Mouse (Mus musculus) intestine, embryonic 16.5 days (tissue): ENCODE data around the gene Cdc42se1. TPM values are rescaled to one million over a fixed set of nuclear protein-coding genes. Genes with fewer than 3 reads are reported as not detected.

Experiments
- ATAC-seq: fragments of 200-750 bp; cut with Nextera tagmentation; 2 replicates; pipeline ENCODE4 v1.8.0; 2017; ENCODE audit warnings: moderate TSS enrichment, moderate library complexity
- H3K27ac ChIP-seq: fragments of 300-500 bp; sonication (generic); 2 replicates; pipeline ENCODE4 v1.5.1; 2014; ENCODE audit warnings: mild to moderate bottlenecking, low read length
- H3K27me3 ChIP-seq: fragments of 300-500 bp; sonication (generic); replicated peaks from 2 replicates; pipeline ENCODE4 v1.6.1; 2014; ENCODE audit warnings: low read length, control low read depth, mixed read lengths; ENCODE audit not compliant: control insufficient read depth, insufficient read depth
- H3K36me3 ChIP-seq: fragments of 300-500 bp; sonication (generic); 2 replicates; pipeline ENCODE4 v1.6.1; 2014; ENCODE audit warnings: low read length, control low read depth; ENCODE audit not compliant: control insufficient read depth, insufficient read depth
- H3K4me1 ChIP-seq: fragments of 300-500 bp; sonication (generic); 2 replicates; pipeline ENCODE4 v1.6.1; 2014; ENCODE audit warnings: low read length, control low read depth, mixed read lengths; ENCODE audit not compliant: control insufficient read depth, insufficient read depth
- H3K4me2 ChIP-seq: fragments of 300-500 bp; sonication (generic); 2 replicates; pipeline ENCODE4 v1.6.1; 2014; ENCODE audit warnings: low read depth, low read length, control low read depth
- H3K4me3 ChIP-seq: fragments of 300-500 bp; sonication (generic); 2 replicates; pipeline ENCODE4 v1.5.1; 2014; ENCODE audit warnings: mild to moderate bottlenecking, low read length
- H3K9ac ChIP-seq: fragments of 300-500 bp; sonication (generic); 2 replicates; pipeline ENCODE4 v1.6.1; 2014; ENCODE audit warnings: low read depth, low read length
- H3K9me3 ChIP-seq: fragments of 300-500 bp; sonication (generic); 2 replicates; pipeline ENCODE4 v1.6.1; 2016; ENCODE audit warnings: low read length, control low read depth; ENCODE audit not compliant: control insufficient read depth
- WGBS: fragments of 180-500 bp; shearing (Covaris S2); extraction: QIAGEN DNeasy Blood & Tissue Kit; methylation state at CpG from one replicate; pipeline ENCODE4 v1.1.7; 2014; 5-methylcytosine and 5-hydroxymethylcytosine counted together
- polyA plus RNA-seq: library from polyadenylated mRNA; unstranded; fragments of >200 nt; fragmentation: Nextera tagmentation; extraction: Ambion mirVana; gene quantifications from 2 replicates; pipeline ENCODE4 v1.2.1, GENCODE M21; 2015

The Cdc42se1 gene
- polyA plus RNA-seq, 1 experiment from 2014 or later = 73.8 TPM

DNA sequence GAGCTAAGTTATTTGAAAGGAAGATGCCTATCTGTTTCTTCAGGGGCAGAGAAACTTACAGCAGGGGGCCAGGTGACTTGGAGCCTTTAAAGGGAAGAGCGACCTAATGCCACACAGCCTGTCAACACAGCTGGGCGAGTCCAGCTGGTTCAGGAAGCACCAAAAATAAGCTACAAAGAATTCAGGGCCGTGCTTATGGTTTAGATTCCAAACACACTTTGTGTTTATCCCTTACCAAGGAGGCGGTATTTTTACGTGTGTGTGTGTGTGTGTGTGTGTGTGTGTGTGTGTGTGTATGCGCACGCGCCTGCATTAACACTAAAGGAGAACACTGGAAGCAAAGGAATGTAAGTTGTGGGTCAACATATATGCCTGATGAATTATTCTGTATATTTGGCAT lies 52.2 kb downstream of the Cdc42se1 start:
- no peaks in the 10 kb centered on the region for H3K27me3 ChIP-seq
- ATAC-seq = no peak
- no peaks in the 10 kb centered on the region for H3K9me3 ChIP-seq
- H3K36me3 ChIP-seq = no peaks in the 10 kb centered on the region
- peak overlapping the region; percentile 75 for H3K4me2 ChIP-seq
- H3K4me1 ChIP-seq = peaks cover 22% of the 10 kb centered on the region
- peak overlapping the region; percentile 90 for H3K9ac ChIP-seq
- H3K4me3 ChIP-seq = peak overlapping the region; percentile 73
- 12% methylated on average over 8 of the region's 8 CpGs for WGBS
- peak overlapping the region; percentile 93 for H3K27ac ChIP-seq

GRCm38 (mm10) chr3:95281216-95282126 lies 52.9 kb downstream of the Cdc42se1 start, which contains the start of the genes Mindy1 and Prune1:
TSS of gene Mindy1 (plus strand) at chr3:95281345.
TSS of gene Prune1 (minus strand) at chr3:95282076.
- peak within 1 kb of the TSS; percentile 90 for H3K9ac ChIP-seq
- H3K27me3 ChIP-seq = no peaks in the 10 kb centered on the region
- WGBS = under 1% methylated on average over 53 of the region's 53 CpGs
- peak within 1 kb of the TSS; percentile 97 for H3K27ac ChIP-seq
- ATAC-seq = peak; percentile 85
- no peaks in the 10 kb centered on the region for H3K9me3 ChIP-seq
- peak within 1 kb of the TSS; percentile 73 for H3K4me3 ChIP-seq
- peak within 1 kb of the TSS; percentile 75 for H3K4me2 ChIP-seq
- H3K4me1 ChIP-seq = peaks cover 27% of the 10 kb centered on the region
- no peaks in the 10 kb centered on the region for H3K36me3 ChIP-seq

DNA sequence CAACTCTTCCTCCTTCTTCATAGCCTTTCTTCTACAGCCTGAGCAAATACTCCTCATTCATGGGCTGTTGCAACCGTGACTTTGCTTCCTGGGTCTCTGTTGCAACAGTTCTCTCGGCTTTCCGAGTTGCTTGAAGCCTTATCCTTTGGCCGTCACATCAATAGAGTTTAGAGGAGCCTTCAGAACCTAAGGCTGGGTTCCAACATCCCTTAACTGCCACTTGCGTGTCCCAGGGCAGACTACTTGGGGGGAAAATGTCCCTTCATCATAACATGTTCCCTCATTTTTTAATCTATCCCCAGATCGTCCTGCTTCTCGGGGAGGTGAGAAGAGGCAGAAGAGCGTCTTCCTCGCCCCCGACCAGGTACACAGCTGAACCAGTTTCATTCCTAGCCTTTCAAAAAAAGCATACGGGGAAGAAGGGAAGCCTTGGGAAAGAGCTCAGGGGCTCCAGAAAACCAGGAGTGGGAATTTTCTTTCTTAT lies 53.9 kb downstream of the Cdc42se1 start:
- Histone ChIP-seq H3K9ac (peak overlapping the region; percentile 88), H3K36me3 (no peaks in the 10 kb centered on the region), H3K27ac (peak overlapping the region; percentile 97), H3K9me3 (no peaks in the 10 kb centered on the region), H3K4me3 (peak overlapping the region; percentile 71), H3K27me3 (no peaks in the 10 kb centered on the region), H3K4me2 (peak overlapping the region; percentile 75), H3K4me1 (peaks cover 27% of the 10 kb centered on the region)
- 1% methylated on average over 11 of the region's 11 CpGs for WGBS
- ATAC-seq = peak; percentile 14

DNA sequence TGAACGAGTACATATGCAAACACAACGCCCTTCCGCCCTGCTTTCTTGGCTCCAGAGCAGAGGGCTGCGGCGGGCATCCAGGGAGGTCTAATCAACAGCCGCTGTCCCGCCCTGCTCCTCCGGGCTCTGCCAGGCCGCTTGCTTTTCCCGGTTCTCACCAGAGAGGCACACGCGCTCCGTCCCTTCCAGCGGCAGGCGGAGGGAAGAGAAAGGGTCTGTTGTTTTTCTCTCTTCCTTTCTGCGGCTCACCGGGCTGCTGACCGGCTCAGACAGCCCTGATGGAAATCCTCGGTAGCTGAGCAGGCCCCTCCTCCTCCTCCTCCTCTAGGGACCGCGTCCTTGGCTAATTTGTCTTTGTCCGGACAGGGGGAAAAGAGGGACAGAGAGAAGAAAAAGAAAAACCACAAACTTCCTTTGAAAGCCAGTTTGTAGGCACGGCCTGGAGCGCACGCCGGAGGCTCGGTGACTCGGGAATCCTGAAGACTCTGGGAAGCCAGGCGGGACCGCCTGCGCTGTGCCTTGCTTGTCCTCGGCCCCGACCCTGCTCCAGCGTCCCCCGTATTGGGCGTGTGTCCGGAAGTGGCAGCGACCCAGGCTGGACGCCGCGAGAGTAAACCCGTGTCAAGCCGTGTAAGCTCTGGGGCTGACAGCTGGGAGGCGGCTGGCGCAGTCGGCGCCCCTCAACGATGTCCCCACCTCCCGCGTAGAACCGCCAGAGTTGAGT lies 54.5 kb downstream of the Cdc42se1 start:
- 0% methylated on average over 50 of the region's 51 CpGs for WGBS
- no peaks in the 10 kb centered on the region for H3K36me3 ChIP-seq
- H3K4me2 ChIP-seq = peak overlapping the region; percentile 75
- H3K9me3 ChIP-seq = no peaks in the 10 kb centered on the region
- H3K4me1 ChIP-seq = peaks cover 27% of the 10 kb centered on the region
- peak overlapping the region; percentile 97 for H3K27ac ChIP-seq
- peak overlapping the region; percentile 88 for H3K9ac ChIP-seq
- ATAC-seq = peak; percentile 72
- H3K27me3 ChIP-seq = no peaks in the 10 kb centered on the region
- peak overlapping the region; percentile 71 for H3K4me3 ChIP-seq

DNA sequence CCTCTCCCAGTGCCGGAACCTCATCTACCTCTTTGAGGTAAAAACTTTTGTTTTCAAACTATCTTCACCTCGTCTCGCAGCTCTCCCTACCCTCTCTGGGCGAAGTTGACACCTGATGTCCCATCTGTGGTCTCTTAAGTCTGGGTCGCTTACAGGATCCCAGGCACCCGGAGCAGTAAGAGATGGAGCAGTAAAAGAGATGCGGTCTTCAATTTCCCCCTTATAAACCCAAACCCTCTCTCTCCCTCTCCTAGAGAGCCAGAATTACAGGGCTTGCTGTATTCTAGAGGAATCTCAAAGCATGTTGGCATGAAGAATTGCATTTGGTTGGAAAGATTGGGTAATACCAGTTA lies 55.0 kb downstream of the Cdc42se1 start:
- Histone ChIP-seq H3K4me2 (peak overlapping the region; percentile 75), H3K4me3 (peak overlapping the region; percentile 71), H3K27me3 (no peaks in the 10 kb centered on the region), H3K36me3 (no peaks in the 10 kb centered on the region; the same call in 1 of the 2 replicates), H3K4me1 (peaks cover 27% of the 10 kb centered on the region), H3K27ac (peak overlapping the region; percentile 97), H3K9me3 (no peaks in the 10 kb centered on the region), H3K9ac (peak overlapping the region; percentile 88)
- no peak for ATAC-seq
- WGBS = 2% methylated on average over 7 of the region's 7 CpGs

GRCm38 (mm10) chr3:95284062-95284461 lies 55.5 kb downstream of the Cdc42se1 start:
- H3K27me3 ChIP-seq = no peaks in the 10 kb centered on the region
- 11% methylated on average over 1 of the region's 1 CpGs for WGBS
- peak overlapping the region; percentile 88 for H3K9ac ChIP-seq
- H3K4me3 ChIP-seq = peak overlapping the region; percentile 71
- peak overlapping the region; percentile 75 for H3K4me2 ChIP-seq
- no peaks in the 10 kb centered on the region for H3K9me3 ChIP-seq
- no peaks in the 10 kb centered on the region; the same call in 1 of the 2 replicates for H3K36me3 ChIP-seq
- 0 out of 2 replicates have a peak overlapping the region, but pooled peaks have one; percentile 97 for H3K27ac ChIP-seq
- ATAC-seq = no peak
- peaks cover 27% of the 10 kb centered on the region for H3K4me1 ChIP-seq

DNA sequence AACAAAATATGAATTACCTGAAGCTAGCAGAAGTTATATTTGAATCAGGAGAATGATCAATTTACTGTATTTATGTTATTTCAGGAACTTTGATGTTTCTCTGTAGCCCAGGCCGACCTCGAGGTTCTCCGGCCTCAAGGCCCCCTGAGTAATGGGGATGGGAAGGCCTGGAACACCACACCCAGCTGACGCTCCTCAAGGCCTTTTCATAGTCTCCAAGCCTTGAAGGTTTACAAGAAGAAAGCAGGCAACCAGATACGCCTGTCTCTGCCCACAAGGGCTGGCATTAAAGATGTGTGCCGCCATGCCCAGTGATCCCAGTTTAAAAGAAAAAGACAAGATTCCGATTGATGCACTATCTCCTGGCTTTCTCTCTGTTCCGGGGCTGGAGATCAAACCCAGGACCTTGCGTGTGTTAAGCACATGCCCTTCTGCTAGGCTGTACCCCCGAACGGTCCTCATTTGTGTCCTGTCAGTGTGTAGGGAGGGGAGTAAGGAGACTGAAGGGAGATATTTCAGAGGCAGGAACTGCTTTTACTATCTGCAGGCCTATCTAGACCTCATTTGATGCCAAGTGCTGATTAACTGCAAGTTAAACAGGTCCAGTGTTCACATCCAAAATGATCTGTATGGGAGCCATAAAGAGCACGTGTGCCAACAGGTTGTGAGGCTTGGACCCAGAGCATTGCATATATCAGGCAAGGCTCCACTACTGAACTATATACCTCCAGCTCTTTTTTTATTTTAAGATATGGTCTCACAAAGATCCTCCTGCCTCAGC lies 56.2 kb downstream of the Cdc42se1 start:
- Histone ChIP-seq H3K27ac (no peak overlapping the region), H3K36me3 (no peaks in the 10 kb centered on the region; the same call in 1 of the 2 replicates), H3K4me1 (peaks cover 27% of the 10 kb centered on the region), H3K4me2 (peak overlapping the region; percentile 75; the same call in 1 of the 2 replicates), H3K4me3 (peak overlapping the region; percentile 71), H3K9ac (no peak overlapping the region), H3K9me3 (no peaks in the 10 kb centered on the region), H3K27me3 (no peaks in the 10 kb centered on the region)
- 85% methylated on average over 12 of the region's 12 CpGs for WGBS
- ATAC-seq = no peak

DNA sequence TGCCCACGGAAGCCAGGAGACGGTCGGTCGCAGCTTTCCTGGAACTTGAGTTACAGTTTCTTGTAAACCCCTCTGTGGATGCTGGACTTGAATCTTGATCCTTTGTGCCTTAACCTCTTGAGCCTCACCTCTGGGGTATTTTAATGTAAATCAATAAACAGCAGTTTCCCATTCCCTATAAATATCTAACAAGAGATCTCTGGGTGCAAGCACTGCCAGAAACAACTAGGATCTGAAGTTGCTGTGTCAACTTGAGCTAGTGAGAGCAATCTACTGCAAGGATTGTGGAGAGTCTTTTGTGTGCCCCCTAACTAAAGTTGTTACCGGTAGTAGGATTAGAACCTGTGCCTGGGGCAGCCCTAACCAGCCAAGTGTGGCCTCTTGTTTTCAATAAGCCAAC lies 56.9 kb downstream of the Cdc42se1 start:
- no peak for ATAC-seq
- Histone ChIP-seq H3K4me1 (peaks cover 27% of the 10 kb centered on the region), H3K27ac (no peak overlapping the region), H3K4me3 (no peak overlapping the region), H3K9ac (no peak overlapping the region), H3K9me3 (no peaks in the 10 kb centered on the region), H3K36me3 (no peaks in the 10 kb centered on the region; the same call in 1 of the 2 replicates), H3K4me2 (no peak overlapping the region), H3K27me3 (no peaks in the 10 kb centered on the region)
- 89% methylated on average over 5 of the region's 5 CpGs for WGBS
